Mouse (Mus musculus): ENCODE measurements around the gene Dlg2.

The Dlg2 gene

DNA sequence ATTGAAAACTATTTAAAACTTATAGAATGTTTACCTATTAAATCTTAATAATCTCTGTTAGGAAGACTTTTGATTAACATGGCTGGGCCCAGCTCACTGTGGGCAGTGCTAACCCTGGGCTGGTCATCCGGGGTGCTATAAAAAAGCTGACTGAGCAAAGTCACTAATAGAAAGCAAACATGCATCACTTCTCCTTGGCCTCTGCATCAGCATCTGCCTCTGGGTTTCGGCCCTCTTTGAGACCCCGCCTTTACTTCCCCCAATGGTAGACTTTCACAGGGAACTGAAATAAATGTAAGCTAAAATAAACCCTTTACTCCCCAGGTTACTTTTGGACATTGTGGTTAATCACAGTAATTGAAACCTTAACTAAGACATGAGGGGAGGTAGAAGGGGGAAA, 1264.3 kb downstream of the Dlg2 start:
- no peaks in the 10 kb centered on the region for H3K9me3 ChIP-seq (ENCODE audit: low read length)
- no peak overlapping the region for H3K4me3 ChIP-seq (replicated peaks; ENCODE audit: low read length)
- H3K27me3 ChIP-seq (ENCODE audit: insufficient read depth, low read length): no peaks in the 10 kb centered on the region
- no peaks in the 10 kb centered on the region for H3K36me3 ChIP-seq (ENCODE audit: insufficient read depth, low read length)
- TF ChIP-seq CTCF (conservative IDR thresholded peaks at IDR 0.05; ENCODE audit: low read length) (no peak), NANOG (IDR thresholded peaks at IDR 0.05; ENCODE audit: borderline replicate concordance, low read length) (no peak), POU5F1 (IDR thresholded peaks at IDR 0.05; ENCODE audit: borderline replicate concordance, low read length) (no peak)
- no peaks in the 10 kb centered on the region for H3K4me1 ChIP-seq (replicated peaks; ENCODE audit: low read depth, low read length)

DNA sequence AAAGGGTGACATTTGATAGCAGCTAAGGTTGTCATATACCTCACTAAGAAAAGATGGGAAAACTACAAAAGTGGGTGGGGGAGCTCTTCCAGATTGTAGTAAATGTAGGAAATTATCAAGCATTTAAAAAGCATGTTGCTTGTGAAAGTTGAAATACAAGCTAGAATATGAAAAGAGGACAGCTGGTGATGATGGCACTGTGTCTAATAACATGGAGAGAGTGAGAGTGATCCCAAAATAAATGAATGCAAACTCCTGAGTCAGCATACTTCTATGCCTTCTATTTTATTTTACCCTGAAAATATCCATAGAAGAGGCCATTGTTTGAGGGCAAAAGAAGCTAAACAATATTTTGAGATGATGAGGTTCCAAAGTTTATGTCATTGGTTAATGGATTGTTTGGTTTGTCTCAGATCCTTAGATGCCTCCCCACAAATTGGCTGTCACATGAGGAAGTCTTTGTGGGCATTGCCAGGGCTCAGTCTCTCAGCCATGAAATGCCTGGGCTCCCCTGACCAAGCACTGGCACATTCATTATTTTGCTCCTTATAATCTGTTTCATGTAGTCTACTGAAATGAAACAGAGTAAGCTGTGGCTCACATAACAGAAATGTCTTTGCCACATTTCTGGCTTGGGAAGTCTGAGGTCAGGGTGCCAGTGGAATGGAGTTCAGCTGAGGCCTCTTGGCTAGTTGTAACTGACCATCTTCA, 1276.8 kb downstream of the Dlg2 start:
- Histone ChIP-seq H3K9me3 (ENCODE audit: low read length) (no peaks in the 10 kb centered on the region), H3K36me3 (ENCODE audit: insufficient read depth, low read length) (no peaks in the 10 kb centered on the region), H3K27me3 (ENCODE audit: insufficient read depth, low read length) (no peaks in the 10 kb centered on the region), H3K4me1 (replicated peaks; ENCODE audit: low read depth, low read length) (no peaks in the 10 kb centered on the region), H3K4me3 (replicated peaks; ENCODE audit: low read length) (no peak overlapping the region)
- no peak for TF ChIP-seq POU5F1 (IDR thresholded peaks at IDR 0.05; ENCODE audit: borderline replicate concordance, low read length)
- TF ChIP-seq CTCF (conservative IDR thresholded peaks at IDR 0.05; ENCODE audit: low read length): no peak
- TF ChIP-seq NANOG (IDR thresholded peaks at IDR 0.05; ENCODE audit: borderline replicate concordance, low read length): no peak

DNA sequence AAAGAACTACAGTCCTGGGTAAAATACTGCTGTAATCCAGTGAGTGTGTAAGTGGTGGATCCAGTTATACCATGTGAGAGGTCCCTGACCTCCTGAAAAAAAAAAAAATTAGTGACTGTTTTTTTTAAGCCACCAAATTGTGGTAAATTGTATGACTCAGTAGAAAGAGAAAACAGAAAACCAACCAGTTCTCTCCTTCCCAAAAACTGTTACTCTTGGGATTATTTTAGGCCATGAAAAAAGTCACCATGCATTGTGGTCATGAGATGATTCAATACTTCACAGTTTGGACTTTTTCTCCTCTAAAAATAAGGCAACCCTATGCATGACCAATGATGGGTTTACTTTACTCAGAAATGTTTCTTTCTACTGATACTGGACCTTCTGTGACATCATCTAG, 1291.2 kb downstream of the Dlg2 start:
- Histone ChIP-seq H3K9me3 (ENCODE audit: low read length) (no peaks in the 10 kb centered on the region), H3K36me3 (ENCODE audit: insufficient read depth, low read length) (no peaks in the 10 kb centered on the region), H3K27me3 (ENCODE audit: insufficient read depth, low read length) (no peaks in the 10 kb centered on the region), H3K4me1 (replicated peaks; ENCODE audit: low read depth, low read length) (no peaks in the 10 kb centered on the region), H3K4me3 (replicated peaks; ENCODE audit: low read length) (no peak overlapping the region)
- TF ChIP-seq POU5F1 (IDR thresholded peaks at IDR 0.05; ENCODE audit: borderline replicate concordance, low read length) (no peak), NANOG (IDR thresholded peaks at IDR 0.05; ENCODE audit: borderline replicate concordance, low read length) (no peak), CTCF (conservative IDR thresholded peaks at IDR 0.05; ENCODE audit: low read length) (no peak)

DNA sequence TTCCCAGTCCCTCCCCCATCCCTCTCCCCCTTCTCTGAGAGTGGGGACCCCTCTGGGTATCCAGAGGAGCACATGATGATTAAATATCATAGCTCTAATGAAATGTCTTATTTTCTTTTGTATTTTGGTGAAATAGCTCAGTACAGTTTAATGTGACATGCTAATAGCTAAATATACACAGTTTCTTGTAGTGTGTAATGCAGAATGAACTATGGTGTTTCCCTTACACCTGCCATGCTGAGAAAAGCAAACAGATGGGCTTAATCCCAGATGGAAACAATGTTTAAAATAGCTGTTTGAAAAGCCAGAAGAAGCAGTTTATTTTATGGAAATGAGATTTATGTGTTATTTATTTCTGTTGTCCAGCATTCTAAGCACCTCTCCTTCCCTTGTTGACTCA, 1302.2 kb downstream of the Dlg2 start:
- no peaks in the 10 kb centered on the region for H3K9me3 ChIP-seq (ENCODE audit: low read length)
- H3K4me3 ChIP-seq (replicated peaks; ENCODE audit: low read length): no peak overlapping the region
- H3K4me1 ChIP-seq (replicated peaks; ENCODE audit: low read depth, low read length): no peaks in the 10 kb centered on the region
- TF ChIP-seq POU5F1 (IDR thresholded peaks at IDR 0.05; ENCODE audit: borderline replicate concordance, low read length) (no peak), CTCF (conservative IDR thresholded peaks at IDR 0.05; ENCODE audit: low read length) (no peak), NANOG (IDR thresholded peaks at IDR 0.05; ENCODE audit: borderline replicate concordance, low read length) (no peak)
- no peaks in the 10 kb centered on the region for H3K36me3 ChIP-seq (ENCODE audit: insufficient read depth, low read length)
- no peaks in the 10 kb centered on the region for H3K27me3 ChIP-seq (ENCODE audit: insufficient read depth, low read length)

- Histone ChIP-seq H3K36me3 (ENCODE audit: insufficient read depth, low read length) (no peaks in the 10 kb centered on the region), H3K4me1 (replicated peaks; ENCODE audit: low read depth, low read length) (no peaks in the 10 kb centered on the region), H3K27me3 (ENCODE audit: insufficient read depth, low read length) (no peaks in the 10 kb centered on the region), H3K9me3 (ENCODE audit: low read length) (no peaks in the 10 kb centered on the region), H3K4me3 (replicated peaks; ENCODE audit: low read length) (no peak overlapping the region)
- no peak for TF ChIP-seq POU5F1 (IDR thresholded peaks at IDR 0.05; ENCODE audit: borderline replicate concordance, low read length)
- no peak for TF ChIP-seq CTCF (conservative IDR thresholded peaks at IDR 0.05; ENCODE audit: low read length)
- no peak for TF ChIP-seq NANOG (IDR thresholded peaks at IDR 0.05; ENCODE audit: borderline replicate concordance, low read length)
Observed at GRCm38 (mm10) chr7:91784617-91785016, 1308.1 kb downstream of the Dlg2 start.

GRCm38 (mm10) chr7:91785445-91785844, 1309.0 kb downstream of the Dlg2 start:
- H3K9me3 ChIP-seq (ENCODE audit: low read length): no peaks in the 10 kb centered on the region
- no peak for TF ChIP-seq NANOG (IDR thresholded peaks at IDR 0.05; ENCODE audit: borderline replicate concordance, low read length)
- TF ChIP-seq POU5F1 (IDR thresholded peaks at IDR 0.05; ENCODE audit: borderline replicate concordance, low read length): no peak
- no peak for TF ChIP-seq CTCF (conservative IDR thresholded peaks at IDR 0.05; ENCODE audit: low read length)
- no peak overlapping the region for H3K4me3 ChIP-seq (replicated peaks; ENCODE audit: low read length)

GRCm38 (mm10) chr7:91785871-91786270, 1309.4 kb downstream of the Dlg2 start:
- H3K4me1 ChIP-seq (replicated peaks; ENCODE audit: low read depth, low read length): no peaks in the 10 kb centered on the region
- H3K4me3 ChIP-seq (replicated peaks; ENCODE audit: low read length): no peak overlapping the region
- H3K9me3 ChIP-seq (ENCODE audit: low read length): no peaks in the 10 kb centered on the region
- H3K36me3 ChIP-seq (ENCODE audit: insufficient read depth, low read length): no peaks in the 10 kb centered on the region
- no peaks in the 10 kb centered on the region for H3K27me3 ChIP-seq (ENCODE audit: insufficient read depth, low read length)
- TF ChIP-seq NANOG (IDR thresholded peaks at IDR 0.05; ENCODE audit: borderline replicate concordance, low read length): no peak
- TF ChIP-seq POU5F1 (IDR thresholded peaks at IDR 0.05; ENCODE audit: borderline replicate concordance, low read length): no peak
- TF ChIP-seq CTCF (conservative IDR thresholded peaks at IDR 0.05; ENCODE audit: low read length): no peak

More at GRCm38 (mm10) chr7:91785445-91785844, 1309.0 kb downstream of the Dlg2 start:
- Histone ChIP-seq H3K27me3 (ENCODE audit: insufficient read depth, low read length) (no peaks in the 10 kb centered on the region), H3K4me1 (replicated peaks; ENCODE audit: low read depth, low read length) (no peaks in the 10 kb centered on the region), H3K36me3 (ENCODE audit: insufficient read depth, low read length) (no peaks in the 10 kb centered on the region)

DNA sequence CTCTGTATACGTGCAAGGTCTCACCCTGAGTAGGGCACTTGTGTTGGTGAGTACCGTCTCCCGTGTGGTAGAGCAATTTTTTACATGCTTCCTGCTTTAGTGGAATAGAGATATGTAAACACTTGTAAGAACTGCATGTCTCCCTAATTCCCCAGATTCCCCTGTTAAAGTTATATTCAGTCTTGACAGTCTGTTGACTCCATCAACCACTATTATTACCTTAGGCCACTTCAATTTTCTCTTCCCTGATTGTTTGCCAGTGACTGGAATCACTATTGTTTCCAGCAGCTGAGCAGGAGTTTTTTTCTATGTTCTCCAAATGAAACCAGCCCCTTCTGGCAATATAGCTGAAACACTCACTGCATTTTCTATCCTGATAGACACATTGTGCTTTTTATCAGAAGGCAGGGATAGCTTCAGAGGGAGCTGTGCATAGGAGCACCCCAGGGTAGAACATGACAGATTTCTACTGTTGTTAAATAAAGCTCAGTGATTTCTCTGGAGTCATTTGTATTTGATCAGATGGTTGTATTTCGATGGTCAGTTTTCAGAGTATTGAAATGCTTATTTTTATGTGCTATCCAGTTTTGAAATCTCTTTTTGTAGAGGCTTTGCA, 1314.6 kb downstream of the Dlg2 start:
- TF ChIP-seq NANOG (IDR thresholded peaks at IDR 0.05; ENCODE audit: borderline replicate concordance, low read length): no peak
- no peak overlapping the region for H3K4me3 ChIP-seq (replicated peaks; ENCODE audit: low read length)
- H3K27me3 ChIP-seq (ENCODE audit: insufficient read depth, low read length): no peaks in the 10 kb centered on the region
- H3K9me3 ChIP-seq (ENCODE audit: low read length): no peaks in the 10 kb centered on the region
- H3K4me1 ChIP-seq (replicated peaks; ENCODE audit: low read depth, low read length): no peaks in the 10 kb centered on the region
- no peaks in the 10 kb centered on the region for H3K36me3 ChIP-seq (ENCODE audit: insufficient read depth, low read length)

- Histone ChIP-seq H3K4me3 (replicated peaks; ENCODE audit: low read length) (no peak overlapping the region), H3K36me3 (ENCODE audit: insufficient read depth, low read length) (no peaks in the 10 kb centered on the region), H3K9me3 (ENCODE audit: low read length) (no peaks in the 10 kb centered on the region), H3K4me1 (replicated peaks; ENCODE audit: low read depth, low read length) (no peaks in the 10 kb centered on the region), H3K27me3 (ENCODE audit: insufficient read depth, low read length) (no peaks in the 10 kb centered on the region)
- TF ChIP-seq CTCF (conservative IDR thresholded peaks at IDR 0.05; ENCODE audit: low read length) (no peak), POU5F1 (IDR thresholded peaks at IDR 0.05; ENCODE audit: borderline replicate concordance, low read length) (no peak), NANOG (IDR thresholded peaks at IDR 0.05; ENCODE audit: borderline replicate concordance, low read length) (no peak)
Observed at GRCm38 (mm10) chr7:91806632-91807031, 1330.2 kb downstream of the Dlg2 start.
